Mouse (Mus musculus): ENCODE data around the gene Banf2. TPM values are rescaled to one million over a fixed set of nuclear protein-coding genes. Genes with fewer than 3 reads are reported as not detected.

The Banf2 gene
- polyA plus RNA-seq, 1 experiment, result not detected

DNA sequence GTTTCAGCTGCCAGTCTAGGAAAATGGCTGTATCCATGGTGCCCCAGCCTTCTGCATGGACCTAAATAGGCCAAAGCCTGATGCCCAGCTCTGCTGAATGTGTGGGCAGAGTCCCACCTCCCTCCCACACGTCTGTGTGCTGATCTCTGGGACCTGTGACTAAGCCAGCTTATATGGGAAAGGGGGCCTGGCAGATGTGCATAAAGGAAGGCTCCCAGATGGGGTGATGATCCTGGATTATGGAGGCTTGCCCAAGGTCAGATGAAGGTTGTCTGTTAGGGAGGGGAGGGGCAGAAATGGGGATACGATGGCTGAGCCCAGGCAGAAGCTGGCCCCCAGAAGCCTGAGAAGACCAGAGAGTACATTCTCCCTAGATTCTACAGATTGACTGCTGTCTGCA lies 85.2 kb downstream of the Banf2 start:
- no peak for DNase-seq
- H3K36me3 ChIP-seq (ENCODE audit: control insufficient read depth, insufficient read depth, low read length), result no peaks in the 10 kb centered on the region
- no peak overlapping the region for H3K4me3 ChIP-seq (ENCODE audit: insufficient read depth, low read depth, low read length)
- WGBS, result 78% methylated on average over 2 of the region's 2 CpGs
- TF ChIP-seq POLR2A (IDR thresholded peaks at IDR 0.05; ENCODE audit: low read depth, low read length), result no peak
- TF ChIP-seq CTCF (conservative IDR thresholded peaks at IDR 0.05; ENCODE audit: insufficient read depth, insufficient read length, low read depth, low read length), result no peak
- no peaks in the 10 kb centered on the region for H3K27me3 ChIP-seq (replicated peaks; ENCODE audit: control insufficient read depth, insufficient read depth, low read length)
- no peak overlapping the region for H3K27ac ChIP-seq (ENCODE audit: insufficient read depth, low read depth, low read length)
- no peaks in the 10 kb centered on the region for H3K4me1 ChIP-seq (ENCODE audit: control insufficient read depth, insufficient read depth, low read length)

DNA sequence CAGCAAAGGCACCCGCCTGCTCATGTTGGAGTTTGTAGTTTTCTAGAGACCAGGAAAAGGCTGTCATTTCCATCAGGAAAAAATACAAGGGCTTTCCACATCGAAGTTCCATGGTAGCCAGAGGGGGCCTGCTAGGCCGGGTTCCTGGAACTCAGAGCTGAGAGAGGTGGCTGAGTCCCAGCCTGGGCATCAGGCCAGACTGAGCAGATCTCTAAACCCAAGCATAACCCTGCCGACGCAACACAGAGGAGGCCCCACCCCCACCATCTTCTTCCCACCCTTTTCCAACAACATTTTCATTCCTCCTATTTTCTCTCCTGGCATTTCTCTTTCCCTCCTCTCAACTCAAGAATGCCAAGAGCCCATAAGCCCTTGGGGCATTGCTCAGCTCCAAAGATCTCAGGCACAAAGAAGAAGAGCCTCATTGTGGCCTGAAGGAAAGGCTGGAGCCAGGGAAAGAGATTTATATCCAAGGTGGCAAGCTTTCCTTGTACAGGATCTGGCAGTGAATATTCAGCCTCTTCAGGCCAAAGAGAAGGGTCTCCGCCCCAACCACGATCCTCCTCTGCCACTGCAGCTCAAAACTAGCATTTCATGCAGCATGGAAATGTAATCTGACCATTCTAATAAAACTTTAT lies 87.4 kb downstream of the Banf2 start:
- DNase-seq, result peak; percentile 64
- H3K36me3 ChIP-seq (ENCODE audit: control insufficient read depth, insufficient read depth, low read length), result no peaks in the 10 kb centered on the region
- H3K27me3 ChIP-seq (replicated peaks; ENCODE audit: control insufficient read depth, insufficient read depth, low read length), result no peaks in the 10 kb centered on the region
- no peak overlapping the region for H3K4me3 ChIP-seq (ENCODE audit: insufficient read depth, low read depth, low read length)
- no peaks in the 10 kb centered on the region for H3K4me1 ChIP-seq (ENCODE audit: control insufficient read depth, insufficient read depth, low read length)
- no peak for TF ChIP-seq POLR2A (IDR thresholded peaks at IDR 0.05; ENCODE audit: low read depth, low read length)
- no peak for TF ChIP-seq CTCF (conservative IDR thresholded peaks at IDR 0.05; ENCODE audit: insufficient read depth, insufficient read length, low read depth, low read length)
- no peak overlapping the region for H3K27ac ChIP-seq (ENCODE audit: insufficient read depth, low read depth, low read length)
- WGBS, result 42% methylated on average over 7 of the region's 7 CpGs

DNA sequence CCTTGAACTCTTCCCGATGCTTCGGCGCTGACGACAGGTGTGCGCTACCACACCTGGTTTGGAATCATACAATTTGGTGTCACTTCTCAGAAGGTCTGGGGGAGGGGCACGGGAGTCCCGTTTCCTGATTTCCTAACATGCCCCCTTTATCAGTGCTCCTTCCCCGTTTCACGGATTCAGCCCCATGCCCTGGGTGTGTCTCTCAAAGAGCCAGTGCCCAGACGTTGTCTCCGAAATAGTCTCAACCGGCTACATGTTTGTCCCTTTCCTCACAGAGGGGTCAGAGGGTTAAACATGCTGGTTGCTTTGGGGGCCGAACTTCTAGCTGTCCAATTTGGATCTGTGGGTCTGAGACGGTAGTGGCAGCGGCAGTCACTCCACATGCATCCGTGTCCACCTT lies 89.2 kb downstream of the Banf2 start:
- Histone ChIP-seq H3K27me3 (replicated peaks; ENCODE audit: control insufficient read depth, insufficient read depth, low read length) (no peaks in the 10 kb centered on the region), H3K27ac (ENCODE audit: insufficient read depth, low read depth, low read length) (no peak overlapping the region), H3K4me1 (ENCODE audit: control insufficient read depth, insufficient read depth, low read length) (no peaks in the 10 kb centered on the region), H3K36me3 (ENCODE audit: control insufficient read depth, insufficient read depth, low read length) (no peaks in the 10 kb centered on the region), H3K4me3 (ENCODE audit: insufficient read depth, low read depth, low read length) (no peak overlapping the region)
- no peak for TF ChIP-seq POLR2A (IDR thresholded peaks at IDR 0.05; ENCODE audit: low read depth, low read length)
- no peak for TF ChIP-seq CTCF (conservative IDR thresholded peaks at IDR 0.05; ENCODE audit: insufficient read depth, insufficient read length, low read depth, low read length)
- WGBS, result 96% methylated on average over 16 of the region's 16 CpGs
- no peak for DNase-seq

Other genes with a start within 250 kb of the Banf2 start
- gene Bfsp1, start 169.9 kb upstream of the Banf2 start, polyA plus RNA-seq (2012; rRNA removed), result 0.35 and 0.36 TPM in 2 replicates
- 46.9 and 73.0 TPM in 2 replicates for gene Dstn, start 117.7 kb upstream of the Banf2 start, polyA plus RNA-seq (2012; rRNA removed)
- 61.7 and 69.2 TPM in 2 replicates for gene Rrbp1, start 21.8 kb upstream of the Banf2 start, polyA plus RNA-seq (2012; rRNA removed)
- gene Mgme1, start 237.6 kb downstream of the Banf2 start, polyA plus RNA-seq (2012; rRNA removed), result 6.3 and 8.1 TPM in 2 replicates
- gene Snx5, start 237.8 kb downstream of the Banf2 start, polyA plus RNA-seq (2012; rRNA removed), result 40.9 and 47.2 TPM in 2 replicates